Mouse (Mus musculus) CH12.LX (cell line): Measurements from ENCODE around the gene Sgo2a.

Experiments
- BHLHE40 ChIP-seq: IDR thresholded peaks from 2 replicates; pipeline ENCODE4 v1.6.1; 2011; ENCODE audit warnings: mild to moderate bottlenecking, low read depth, low read length, improper control_type of control experiment
- CHD1 ChIP-seq: IDR thresholded peaks from 2 replicates; pipeline ENCODE4 v1.6.1; 2012; ENCODE audit warnings: low read depth, low read length, improper control_type of control experiment, inconsistent platforms
- CTCF ChIP-seq, 2 experiments: IDR thresholded peaks in 1 of 2; conservative IDR thresholded peaks in 1 of 2; 2 replicates each; pipeline ENCODE4 v1.5.1; 2011 to 2012; ENCODE audit warnings: low read depth in 2 of 2, low read length in 2 of 2, improper control_type of control experiment in 1 of 2, inconsistent platforms in 1 of 2, mild to moderate bottlenecking in 1 of 2, moderate library complexity in 1 of 2
- KAT2A ChIP-seq: IDR thresholded peaks from 2 replicates; pipeline ENCODE4 v1.6.1; 2012; ENCODE audit warnings: low read length, improper control_type of control experiment, inconsistent platforms; ENCODE audit not compliant: insufficient replicate concordance
- MAZ ChIP-seq: IDR thresholded peaks from 2 replicates; pipeline ENCODE4 v1.6.1; 2012; ENCODE audit warnings: low read depth, mild to moderate bottlenecking, inconsistent platforms, low read length, improper control_type of control experiment, moderate library complexity
- NRF1 ChIP-seq: IDR thresholded peaks from 2 replicates; pipeline ENCODE4 v1.6.1; 2014; ENCODE audit warnings: low read depth, mild to moderate bottlenecking, inconsistent platforms, low read length, improper control_type of control experiment, moderate library complexity
- POLR2A ChIP-seq: IDR thresholded peaks from 2 replicates; pipeline ENCODE4 v1.6.1; 2011; ENCODE audit warnings: low read depth, mild to moderate bottlenecking, improper control_type of control experiment, low read length
- RCOR1 ChIP-seq: conservative IDR thresholded peaks from 2 replicates; pipeline ENCODE4 v1.6.1; 2012; ENCODE audit warnings: low read depth, mild to moderate bottlenecking, inconsistent platforms, low read length, improper control_type of control experiment
- TCF12 ChIP-seq: IDR thresholded peaks from 2 replicates; pipeline ENCODE4 v1.6.1; 2014; ENCODE audit warnings: low read depth, mild to moderate bottlenecking, inconsistent platforms, low read length, improper control_type of control experiment
- UBTF ChIP-seq: IDR thresholded peaks from 2 replicates; pipeline ENCODE4 v1.6.1; 2012; ENCODE audit warnings: low read depth, mild to moderate bottlenecking, inconsistent platforms, low read length, improper control_type of control experiment, moderate library complexity
- ZC3H11A ChIP-seq: IDR thresholded peaks from 2 replicates; pipeline ENCODE4 v1.6.1; 2012; ENCODE audit warnings: low read depth, mild to moderate bottlenecking, inconsistent platforms, low read length, improper control_type of control experiment

GRCm38 (mm10) chr1:58045546-58045945 is 49.8 kb downstream of the Sgo2a start:
- TF ChIP-seq RCOR1 (no peak), POLR2A (no peak), TCF12 (no peak), UBTF (no peak), CTCF (conservative IDR thresholded peaks at IDR 0.05 in 1 of 2, IDR thresholded peaks at IDR 0.05 in 1 of 2; ENCODE audit: low read depth in 2 of 2, low read length in 2 of 2) (no peak), ZC3H11A (no peak), CHD1 (no peak), KAT2A (no peak), NRF1 (no peak), MAZ (no peak), BHLHE40 (no peak)
